Mouse (Mus musculus): ENCODE measurements around the gene Plcxd1. TPM values are rescaled to one million over a fixed set of nuclear protein-coding genes. Genes with fewer than 3 reads are reported as not detected.
"Not testable (repeated sequence)": the region's sequence is repeated elsewhere in the genome, so short reads cannot be mapped to it uniquely, and the experiment has no call there.

Gene Plcxd1
- total RNA-seq, 2 experiments from 2014 or later = not detected

- ATAC-seq (replicated peaks; ENCODE audit: low FRiP score, low TSS enrichment, poor library complexity, severe bottlenecking) = no peak
These were observed 6.5 kb downstream of the Plcxd1 start for GRCm38 (mm10) chr5:110106140-110106871.

- ATAC-seq (replicated peaks; ENCODE audit: low FRiP score, low TSS enrichment, poor library complexity, severe bottlenecking) = no peak
These were observed 7.3 kb downstream of the Plcxd1 start for GRCm38 (mm10) chr5:110106901-110107564.

- ATAC-seq (replicated peaks; ENCODE audit: low FRiP score, low TSS enrichment, poor library complexity, severe bottlenecking) = peak; percentile 73
These were observed 8.0 kb downstream of the Plcxd1 start, which contains the start of gene Gtpbp6 for GRCm38 (mm10) chr5:110107581-110108304. Gene Gtpbp6 (minus strand): TSS chr5:110108197.

GRCm38 (mm10) chr5:110108305-110108628 lies 8.5 kb downstream of the Plcxd1 start:
- ATAC-seq (replicated peaks; ENCODE audit: low FRiP score, low TSS enrichment, poor library complexity, severe bottlenecking) = no peak

GRCm38 (mm10) chr5:110109991-110110441 lies 10.2 kb downstream of the Plcxd1 start, which contains the start of gene Zfp605:
Gene Zfp605 (plus strand): TSS chr5:110110092.
- ATAC-seq (replicated peaks; ENCODE audit: low FRiP score, low TSS enrichment, poor library complexity, severe bottlenecking) = peak; percentile 61

GRCm38 (mm10) chr5:110122380-110122779 lies 22.6 kb downstream of the Plcxd1 start:
- ATAC-seq (replicated peaks; ENCODE audit: low FRiP score, low TSS enrichment, poor library complexity, severe bottlenecking) = not testable (repeated sequence)

GRCm38 (mm10) chr5:110135293-110136086 lies 35.7 kb downstream of the Plcxd1 start, which contains the start of gene Chfr:
Gene Chfr (plus strand): TSS chr5:110135842.
- ATAC-seq (replicated peaks; ENCODE audit: low FRiP score, low TSS enrichment, poor library complexity, severe bottlenecking) = peak; percentile 99

- ATAC-seq (replicated peaks; ENCODE audit: low FRiP score, low TSS enrichment, poor library complexity, severe bottlenecking) = peak; percentile 7
These were observed 36.3 kb downstream of the Plcxd1 start for GRCm38 (mm10) chr5:110136087-110136464.

GRCm38 (mm10) chr5:110137816-110138215 lies 38.0 kb downstream of the Plcxd1 start:
- no peak for ATAC-seq (replicated peaks; ENCODE audit: low FRiP score, low TSS enrichment, poor library complexity, severe bottlenecking)

GRCm38 (mm10) chr5:110139325-110139724 lies 39.6 kb downstream of the Plcxd1 start:
- ATAC-seq (replicated peaks; ENCODE audit: low FRiP score, low TSS enrichment, poor library complexity, severe bottlenecking) = no peak

GRCm38 (mm10) chr5:110140424-110140823 lies 40.7 kb downstream of the Plcxd1 start:
- ATAC-seq (replicated peaks; ENCODE audit: low FRiP score, low TSS enrichment, poor library complexity, severe bottlenecking) = no peak

GRCm38 (mm10) chr5:110142309-110142708 lies 42.5 kb downstream of the Plcxd1 start:
- ATAC-seq (replicated peaks; ENCODE audit: low FRiP score, low TSS enrichment, poor library complexity, severe bottlenecking) = peak; percentile 72

GRCm38 (mm10) chr5:110143007-110143406 lies 43.2 kb downstream of the Plcxd1 start:
- no peak for ATAC-seq (replicated peaks; ENCODE audit: low FRiP score, low TSS enrichment, poor library complexity, severe bottlenecking)

Other genes starting within 250 kb of the Plcxd1 start
- 23.4 and 54.8 TPM in 2 replicates for gene Gm15446, start 176.6 kb upstream of the Plcxd1 start, total RNA-seq (2014; fragmentation: Nextera tagmentation)
- gene Gm15446, start 176.6 kb upstream of the Plcxd1 start, total RNA-seq (2017) = 15.1 and 21.4 TPM in 2 replicates
- 37.6 and 42.5 TPM in 2 replicates for gene Zfp932, start 103.4 kb upstream of the Plcxd1 start, total RNA-seq (2014; fragmentation: Nextera tagmentation)
- gene Zfp932, start 103.4 kb upstream of the Plcxd1 start, total RNA-seq (2017) = 90.7 and 102 TPM in 2 replicates
- 4.5 and 12.5 TPM in 2 replicates for gene Gm17655, start 27.5 kb upstream of the Plcxd1 start, total RNA-seq (2014; fragmentation: Nextera tagmentation)
- 4.1 and 7.3 TPM in 2 replicates for gene Gm17655, start 27.5 kb upstream of the Plcxd1 start, total RNA-seq (2017)
- 3.3 and 5.4 TPM in 2 replicates for gene Gm35315, start 5.5 kb upstream of the Plcxd1 start, total RNA-seq (2014; fragmentation: Nextera tagmentation)
- 1.4 and 4.0 TPM in 2 replicates for gene Gm35315, start 5.5 kb upstream of the Plcxd1 start, total RNA-seq (2017)
- gene Gtpbp6, start 8.2 kb downstream of the Plcxd1 start, total RNA-seq (2014; fragmentation: Nextera tagmentation) = 27.2 and 35.0 TPM in 2 replicates
- 14.5 and 32.6 TPM in 2 replicates for gene Gtpbp6, start 8.2 kb downstream of the Plcxd1 start, total RNA-seq (2017)
- 4.1 and 10.3 TPM in 2 replicates for gene Zfp605, start 10.1 kb downstream of the Plcxd1 start, total RNA-seq (2014; fragmentation: Nextera tagmentation)
- gene Zfp605, start 10.1 kb downstream of the Plcxd1 start, total RNA-seq (2017) = 8.2 and 8.9 TPM in 2 replicates
- gene Chfr, start 35.9 kb downstream of the Plcxd1 start, total RNA-seq (2014; fragmentation: Nextera tagmentation) = 32.4 and 33.7 TPM in 2 replicates
- gene Chfr, start 35.9 kb downstream of the Plcxd1 start, total RNA-seq (2017) = 39.9 and 60.4 TPM in 2 replicates
- gene Golga3, start 76.7 kb downstream of the Plcxd1 start, total RNA-seq (2014; fragmentation: Nextera tagmentation) = 20.2 and 25.2 TPM in 2 replicates
- 38.9 and 45.3 TPM in 2 replicates for gene Golga3, start 76.7 kb downstream of the Plcxd1 start, total RNA-seq (2017)
- 27.2 and 30.6 TPM in 2 replicates for gene Ankle2, start 131.0 kb downstream of the Plcxd1 start, total RNA-seq (2014; fragmentation: Nextera tagmentation)
- 48.1 and 52.9 TPM in 2 replicates for gene Ankle2, start 131.0 kb downstream of the Plcxd1 start, total RNA-seq (2017)
- 52.9 and 53.2 TPM in 2 replicates for gene Pgam5, start 169.9 kb downstream of the Plcxd1 start, total RNA-seq (2014; fragmentation: Nextera tagmentation)
- 45.3 and 53.1 TPM in 2 replicates for gene Pgam5, start 169.9 kb downstream of the Plcxd1 start, total RNA-seq (2017)
- gene Pxmp2, start 186.2 kb downstream of the Plcxd1 start, total RNA-seq (2014; fragmentation: Nextera tagmentation) = 14.6 and 42.8 TPM in 2 replicates
- 15.4 and 18.7 TPM in 2 replicates for gene Pxmp2, start 186.2 kb downstream of the Plcxd1 start, total RNA-seq (2017)
- 124 and 127 TPM in 2 replicates for gene Pole, start 186.3 kb downstream of the Plcxd1 start, total RNA-seq (2014; fragmentation: Nextera tagmentation)
- 45.6 and 51.5 TPM in 2 replicates for gene Pole, start 186.3 kb downstream of the Plcxd1 start, total RNA-seq (2017)
- gene P2rx2, start 243.2 kb downstream of the Plcxd1 start, total RNA-seq (2014; fragmentation: Nextera tagmentation) = not detected in 2 replicates
- gene P2rx2, start 243.2 kb downstream of the Plcxd1 start, total RNA-seq (2017) = not detected in 2 replicates
- gene Lrcol1, start 244.8 kb downstream of the Plcxd1 start, total RNA-seq (2014; fragmentation: Nextera tagmentation) = not detected in 2 replicates
- not detected in 2 replicates for gene Lrcol1, start 244.8 kb downstream of the Plcxd1 start, total RNA-seq (2017)